Mouse (Mus musculus) embryonic fibroblast, embryonic 13.5 days (primary cell): ENCODE measurements around the gene Grid2. TPM values are rescaled to one million over a fixed set of nuclear protein-coding genes. Genes with fewer than 3 reads are reported as not detected.

Experiments used
- H3K27ac ChIP-seq: 2 replicates; pipeline ENCODE4 v1.5.1; 2012; ENCODE audit warnings: low read length, control low read depth, inconsistent platforms; ENCODE audit not compliant: insufficient read depth
- H3K4me1 ChIP-seq: 2 replicates; pipeline ENCODE4 v1.6.1; 2011; ENCODE audit warnings: low read length; ENCODE audit not compliant: control insufficient read depth, insufficient read depth
- H3K4me3 ChIP-seq: 2 replicates; pipeline ENCODE4 v1.5.1; 2011; ENCODE audit warnings: mild to moderate bottlenecking, control low read depth, low read length; ENCODE audit not compliant: insufficient read depth
- CTCF ChIP-seq: IDR thresholded peaks from 2 replicates; pipeline ENCODE4 v1.5.1; 2011; ENCODE audit warnings: mild to moderate bottlenecking, control low read depth, low read length, moderate library complexity, borderline replicate concordance; ENCODE audit not compliant: insufficient read depth
- POLR2A ChIP-seq: IDR thresholded peaks from 2 replicates; pipeline ENCODE4 v1.6.1; 2011; ENCODE audit warnings: low read depth, mild to moderate bottlenecking, control low read depth, low read length, moderate library complexity
- polyA plus RNA-seq: library from polyadenylated mRNA; stranded (reverse); fragments of >200 nt; gene quantifications from 2 replicates; pipeline ENCODE4 v1.2.4, GENCODE M21; 2011; ENCODE audit warnings: low read depth; ENCODE audit not compliant: missing spikeins, insufficient read length

Gene Grid2
- polyA plus RNA-seq = 1.6 and 1.8 TPM in 2 replicates

DNA sequence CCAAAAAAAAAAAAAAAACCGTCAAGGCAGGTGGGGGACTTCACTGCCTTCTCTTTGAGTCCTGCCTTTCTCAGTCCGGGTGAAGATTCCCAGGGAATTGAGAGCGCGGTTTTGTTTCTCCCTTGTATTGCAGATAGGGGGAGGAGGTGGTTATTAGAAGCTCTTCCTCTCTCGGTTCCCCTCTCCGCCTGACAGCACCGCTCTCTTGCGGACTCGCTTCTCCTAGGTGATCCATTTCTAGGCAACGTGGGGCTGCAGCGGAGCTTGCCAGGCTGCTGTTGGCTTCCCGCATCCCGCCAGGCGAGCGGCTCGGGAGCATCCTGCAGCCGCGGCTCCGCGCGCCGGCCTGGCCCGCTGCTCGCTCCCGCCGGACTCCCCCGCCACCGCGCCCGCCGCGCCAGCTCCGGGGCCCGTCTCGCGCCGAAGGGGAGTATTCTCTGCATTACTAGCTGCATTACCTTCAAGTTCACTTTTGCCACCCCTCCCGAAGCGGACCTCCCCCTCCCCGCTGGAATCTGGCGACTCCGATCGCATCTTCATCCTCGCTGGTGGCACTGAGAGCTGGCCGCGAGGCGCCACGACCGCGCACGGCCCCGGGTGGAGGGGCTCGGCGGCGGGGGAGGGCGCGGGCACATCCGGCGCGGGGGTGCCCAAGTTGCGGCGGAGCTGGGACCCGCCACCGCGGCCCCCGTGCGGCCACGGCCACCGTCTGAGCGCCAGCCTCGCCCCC, at the start of gene Grid2:
Grid2 (plus strand) TSS at position 51 of the 730 bp plus-strand sequence.
- no peak for TF ChIP-seq POLR2A
- Histone ChIP-seq H3K4me3 (peak within 1 kb of the TSS; percentile 55), H3K27ac (no peak within 1 kb of the TSS), H3K4me1 (no peaks in the 10 kb centered on the region)

DNA sequence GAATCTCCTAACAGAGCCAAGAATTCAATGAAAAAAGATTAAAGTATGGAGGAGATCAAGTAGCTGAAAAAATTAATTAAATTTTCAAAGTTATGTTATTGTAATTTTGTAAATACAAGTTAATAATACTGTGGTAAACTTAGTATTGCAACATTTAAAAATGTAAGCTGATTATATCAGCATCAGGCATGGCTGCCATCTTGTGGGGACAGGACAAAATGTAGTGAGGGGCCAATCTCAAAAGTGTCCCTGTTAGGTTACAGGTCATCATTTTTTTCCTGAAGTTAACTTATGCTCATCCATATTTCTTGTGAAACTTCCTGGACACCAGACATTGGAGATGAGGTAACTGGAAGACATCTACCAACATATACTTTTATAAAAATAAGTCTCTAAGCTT, 4.9 kb upstream of the Grid2 start:
- no peak for TF ChIP-seq CTCF
- TF ChIP-seq POLR2A = no peak
- Histone ChIP-seq H3K27ac (no peak overlapping the region), H3K4me1 (no peaks in the 10 kb centered on the region), H3K4me3 (no peak overlapping the region)

DNA sequence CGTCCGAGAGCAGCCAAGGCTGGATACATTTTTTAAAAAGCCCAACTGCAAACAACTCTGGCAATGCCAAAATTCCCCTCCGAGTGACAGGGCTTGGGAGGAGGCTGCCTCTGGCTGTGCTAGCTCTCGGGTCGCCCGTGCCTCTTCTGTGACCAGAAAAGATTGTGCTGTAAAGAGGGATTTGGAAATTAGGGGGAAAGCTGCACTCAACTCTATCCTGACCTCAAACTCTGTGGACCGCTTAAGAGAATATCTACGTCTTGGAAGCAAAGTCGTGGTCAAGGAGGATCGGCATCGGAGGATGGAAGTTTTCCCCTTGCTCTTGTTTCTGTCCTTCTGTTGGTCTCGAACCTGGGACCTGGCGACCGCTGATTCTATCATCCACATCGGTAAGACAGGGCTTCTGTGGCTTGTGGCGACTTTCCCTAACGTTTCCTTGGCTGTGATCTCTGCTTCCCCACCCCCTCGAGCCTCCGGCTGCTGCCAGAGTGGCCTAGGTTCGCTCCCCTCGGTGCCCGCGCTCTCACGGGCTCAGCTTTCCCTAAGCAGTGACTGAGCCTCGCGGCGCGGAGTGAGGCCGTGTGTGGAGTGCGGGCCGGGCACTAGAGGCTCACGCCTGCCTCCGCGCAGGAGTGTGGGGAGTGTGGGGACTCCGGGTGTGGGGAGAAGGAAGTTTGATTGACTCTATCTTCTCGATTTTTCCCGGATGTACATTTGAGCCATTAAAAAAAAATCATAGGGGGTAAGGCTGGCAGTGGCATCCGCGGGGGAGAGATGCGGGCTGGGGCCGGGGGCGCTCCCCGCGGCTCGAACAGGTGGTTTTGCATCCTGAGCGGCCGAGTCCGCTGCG, 1.1 kb downstream of the Grid2 start:
- TF ChIP-seq POLR2A (no peak), CTCF (no peak)
- peak overlapping the region; percentile 55 for H3K4me3 ChIP-seq
- H3K4me1 ChIP-seq = no peaks in the 10 kb centered on the region
- H3K27ac ChIP-seq = no peak overlapping the region

DNA sequence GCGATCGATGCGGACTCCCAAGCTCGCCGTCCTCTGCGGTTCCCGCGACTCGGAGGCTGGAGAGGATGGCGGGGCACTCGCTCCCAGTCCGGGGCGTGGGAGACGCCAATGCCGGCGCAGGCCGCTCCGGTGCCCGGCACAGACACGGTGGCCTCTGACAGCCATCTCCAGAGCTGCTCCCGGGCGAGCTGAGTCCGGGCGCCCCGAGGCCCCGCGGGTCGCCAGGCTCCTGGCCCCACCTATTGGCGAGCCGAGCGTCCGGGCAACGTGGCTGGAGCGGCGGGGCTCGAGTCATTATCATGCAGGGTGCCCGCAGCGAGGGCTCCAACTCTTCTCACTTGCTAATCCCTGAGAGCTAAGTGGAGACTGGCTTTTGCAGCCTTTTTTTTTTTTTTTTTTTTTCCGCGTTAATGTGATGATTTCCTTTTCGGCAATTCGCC, 1.8 kb downstream of the Grid2 start:
- Histone ChIP-seq H3K4me3 (peak overlapping the region; percentile 55), H3K27ac (no peak overlapping the region), H3K4me1 (no peaks in the 10 kb centered on the region)
- TF ChIP-seq POLR2A = no peak
- no peak for TF ChIP-seq CTCF

DNA sequence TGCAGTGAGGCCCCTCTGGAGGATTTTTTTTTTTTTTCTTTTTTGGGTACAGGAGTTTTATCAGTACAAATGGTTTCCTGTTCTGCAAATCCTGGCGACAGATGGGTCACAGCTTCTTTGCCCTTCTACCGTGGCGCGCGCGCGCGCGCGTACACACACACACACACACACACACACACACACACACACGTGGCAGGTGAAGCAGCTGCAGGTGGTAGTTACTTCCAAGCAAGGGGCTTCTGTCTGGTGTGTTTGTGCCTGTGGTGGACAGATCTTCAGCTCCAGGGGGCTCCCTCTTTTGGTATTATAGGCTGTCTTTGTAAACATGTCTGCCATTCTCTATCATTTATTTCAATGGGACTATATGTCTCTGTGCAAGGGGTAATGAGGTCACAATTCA, 2.2 kb downstream of the Grid2 start:
- H3K4me1 ChIP-seq = no peaks in the 10 kb centered on the region
- H3K4me3 ChIP-seq = 0 out of 2 replicates have a peak overlapping the region, but pooled peaks have one; percentile 55
- no peak for TF ChIP-seq CTCF
- no peak for TF ChIP-seq POLR2A
- H3K27ac ChIP-seq = no peak overlapping the region

DNA sequence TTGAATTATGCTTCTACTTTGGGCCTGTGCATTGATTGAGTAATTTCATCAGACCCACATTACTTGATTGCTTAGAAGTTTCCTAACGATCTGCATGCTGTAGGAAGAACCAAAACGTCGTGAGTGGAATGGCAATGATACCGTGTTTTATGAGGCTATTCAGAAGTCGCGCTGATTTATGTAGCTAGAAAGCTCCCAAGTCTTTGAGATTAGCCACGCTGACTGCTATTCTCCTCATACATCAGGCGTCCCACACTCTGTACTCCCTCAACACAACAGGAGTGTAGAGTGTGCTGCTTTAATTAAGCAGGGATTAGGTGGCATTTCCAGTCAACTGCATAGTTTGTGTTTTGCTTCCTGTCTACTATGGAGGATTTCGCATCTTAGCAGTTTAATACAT, 4.1 kb downstream of the Grid2 start:
- Histone ChIP-seq H3K4me3 (no peak overlapping the region), H3K27ac (no peak overlapping the region), H3K4me1 (no peaks in the 10 kb centered on the region)
- TF ChIP-seq POLR2A = no peak
- TF ChIP-seq CTCF = no peak

DNA sequence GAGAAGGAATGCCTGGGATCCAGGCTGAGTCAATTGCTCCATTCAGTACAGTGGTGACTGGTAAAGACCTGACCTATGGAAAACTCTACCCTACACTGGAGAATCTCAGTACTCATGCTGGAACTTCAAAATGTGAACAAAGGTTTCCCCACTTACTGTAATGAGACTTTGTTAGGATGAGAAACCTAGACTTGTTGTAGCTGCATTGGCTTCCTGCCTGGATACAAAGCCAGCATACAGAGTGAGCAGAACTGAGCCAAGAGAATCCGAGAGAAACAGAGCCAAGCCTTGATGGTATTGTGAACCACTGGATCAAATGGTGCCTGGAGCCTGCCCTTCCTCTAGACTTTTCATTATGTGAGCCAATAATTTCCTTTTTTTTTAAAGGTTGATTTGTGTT, 28.7 kb downstream of the Grid2 start:
- H3K4me3 ChIP-seq = no peak overlapping the region
- TF ChIP-seq POLR2A (no peak), CTCF (no peak)
- no peaks in the 10 kb centered on the region for H3K4me1 ChIP-seq
- H3K27ac ChIP-seq = no peak overlapping the region

DNA sequence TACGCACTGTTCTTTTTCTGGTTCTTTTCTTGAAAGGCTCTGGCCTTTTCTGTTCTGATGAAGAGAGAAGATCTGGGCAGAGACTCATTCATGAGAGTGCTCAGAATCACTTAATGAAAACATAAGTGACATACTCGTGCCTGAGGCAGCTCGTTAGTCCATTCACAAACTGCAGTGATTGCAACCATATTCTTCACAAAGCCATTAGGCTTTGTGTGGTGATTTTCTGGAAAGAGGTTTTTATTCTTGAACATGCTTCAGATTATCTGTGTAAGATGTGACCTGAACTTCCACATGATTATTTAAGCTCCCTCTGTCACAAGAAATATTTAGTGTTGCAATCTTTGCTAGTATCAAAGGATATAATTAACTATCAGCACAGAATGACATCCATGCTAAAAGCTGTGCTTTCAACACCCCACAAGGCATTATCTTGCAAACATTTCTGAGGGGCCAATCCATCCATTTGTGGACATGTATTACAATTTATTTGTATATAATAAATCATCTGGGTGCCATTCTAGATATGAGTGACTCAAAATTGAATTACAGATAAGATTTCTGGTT, 86.8 kb downstream of the Grid2 start:
- no peak overlapping the region for H3K4me3 ChIP-seq
- H3K4me1 ChIP-seq = no peaks in the 10 kb centered on the region
- H3K27ac ChIP-seq = no peak overlapping the region
- TF ChIP-seq POLR2A (no peak), CTCF (no peak)

DNA sequence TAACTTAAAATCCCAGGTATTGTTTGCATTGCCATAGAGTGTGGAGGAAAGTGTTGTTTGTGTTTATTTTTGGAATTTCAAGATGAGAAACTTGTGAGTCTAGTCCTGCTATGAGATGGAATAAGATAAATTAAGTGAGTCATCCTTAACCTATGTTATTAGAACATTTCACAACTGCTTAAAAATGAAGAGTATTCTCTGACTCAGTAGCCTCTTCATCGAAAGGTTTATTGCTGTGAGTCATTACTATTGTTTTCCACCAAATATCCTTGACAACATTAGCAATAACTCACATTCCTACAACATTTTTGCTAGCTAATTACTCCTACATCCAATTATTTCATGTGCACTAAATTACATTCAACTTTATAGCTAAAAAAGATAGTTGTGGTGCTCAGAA, 91.3 kb downstream of the Grid2 start:
- Histone ChIP-seq H3K4me1 (no peaks in the 10 kb centered on the region), H3K4me3 (no peak overlapping the region), H3K27ac (no peak overlapping the region)
- TF ChIP-seq POLR2A (no peak), CTCF (no peak)
